Mouse (Mus musculus) bone marrow, adult 2 months (tissue): ENCODE measurements around the gene Cuzd1. TPM values are rescaled to one million over a fixed set of nuclear protein-coding genes. Genes with fewer than 3 reads are reported as not detected.

Experiments
- H3K27ac ChIP-seq: fragments of 200-500 bp; 2 replicates; pipeline ENCODE4 v1.5.1; 2012; ENCODE audit warnings: low read depth, mild to moderate bottlenecking, control low read depth, inconsistent platforms, low read length; ENCODE audit not compliant: control insufficient read depth, poor library complexity, insufficient read depth
- H3K4me1 ChIP-seq: fragments of 200-500 bp; 2 replicates; pipeline ENCODE4 v1.6.1; 2011; ENCODE audit warnings: low read length; ENCODE audit not compliant: control insufficient read depth, insufficient read depth
- H3K4me3 ChIP-seq: fragments of 200-500 bp; replicated peaks from 2 replicates; pipeline ENCODE3; 2011; ENCODE audit warnings: mild to moderate bottlenecking, low read depth, low read length, control low read depth; ENCODE audit not compliant: control insufficient read depth
- CTCF ChIP-seq: fragments of 200-500 bp; IDR thresholded peaks from 2 replicates; pipeline ENCODE4 v1.5.1; 2011; ENCODE audit warnings: low read length, control low read depth; ENCODE audit not compliant: control insufficient read depth, insufficient read depth
- POLR2A ChIP-seq: fragments of 200-500 bp; IDR thresholded peaks from 2 replicates; pipeline ENCODE4 v1.6.1; 2011; ENCODE audit warnings: low read depth, mild to moderate bottlenecking, control low read depth, low read length, borderline replicate concordance; ENCODE audit not compliant: control insufficient read depth
- WGBS: fragments of 180-500 bp; shearing (Covaris S2); methylation state at CpG from one replicate; pipeline ENCODE4 v1.1.7; 2018; 5-methylcytosine and 5-hydroxymethylcytosine counted together
- polyA plus RNA-seq: library from polyadenylated mRNA; stranded (reverse); fragments of >200 nt; gene quantifications from 2 replicates; pipeline ENCODE4 v1.2.4, GENCODE M21; 2011; ENCODE audit warnings: low replicate concordance; ENCODE audit not compliant: missing spikeins, insufficient read depth, insufficient read length

Gene Cuzd1
- polyA plus RNA-seq, 1 experiment: not detected

DNA sequence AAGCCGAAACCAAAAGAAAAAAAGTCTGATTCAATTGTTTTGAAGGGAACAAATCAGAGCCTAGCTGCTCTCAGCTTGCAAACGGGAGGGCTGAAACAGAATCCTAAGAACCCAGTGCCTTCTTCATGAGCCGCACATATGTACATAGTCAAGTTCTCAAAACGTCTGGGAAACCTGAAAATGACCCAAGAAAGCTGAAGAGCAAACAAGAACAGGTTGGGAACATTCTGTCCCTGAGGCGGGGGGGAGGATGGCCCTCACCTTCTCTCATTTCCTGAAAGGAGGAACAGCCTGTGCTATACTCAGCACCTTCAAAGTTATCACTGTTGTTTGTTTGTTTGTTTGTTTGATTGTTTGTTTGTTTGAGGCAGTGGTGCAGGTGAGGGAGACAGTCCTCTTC is 15.4 kb downstream of the Cuzd1 start:
- WGBS: 64% methylated on average over 5 of the region's 5 CpGs
- TF ChIP-seq POLR2A (no peak), CTCF (no peak)
- H3K27ac ChIP-seq: no peak overlapping the region
- H3K4me1 ChIP-seq: no peaks in the 10 kb centered on the region
- no peak overlapping the region for H3K4me3 ChIP-seq

DNA sequence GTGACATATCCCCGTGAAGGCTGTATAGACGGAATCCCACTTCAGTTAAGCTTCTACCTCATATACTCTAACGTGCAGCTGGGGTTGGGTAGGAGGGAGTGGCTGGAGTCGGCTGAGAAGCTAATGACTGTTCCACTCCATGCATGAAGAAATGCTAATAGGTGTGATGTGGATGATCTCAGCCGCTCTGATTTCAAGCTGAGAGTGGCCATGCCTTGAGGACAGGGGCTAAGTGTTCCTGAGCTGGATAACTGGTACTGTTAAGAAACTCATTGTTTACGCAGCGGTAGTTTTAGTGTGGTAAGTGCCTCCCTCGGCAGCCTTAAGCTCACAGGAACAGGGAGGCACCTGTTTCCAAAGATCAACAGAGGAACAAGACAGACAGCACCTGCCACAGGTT is 18.8 kb downstream of the Cuzd1 start:
- Histone ChIP-seq H3K27ac (no peak overlapping the region), H3K4me3 (no peak overlapping the region), H3K4me1 (no peaks in the 10 kb centered on the region)
- no peak for TF ChIP-seq POLR2A
- TF ChIP-seq CTCF: no peak
- 75% methylated on average over 8 of the region's 8 CpGs for WGBS

DNA sequence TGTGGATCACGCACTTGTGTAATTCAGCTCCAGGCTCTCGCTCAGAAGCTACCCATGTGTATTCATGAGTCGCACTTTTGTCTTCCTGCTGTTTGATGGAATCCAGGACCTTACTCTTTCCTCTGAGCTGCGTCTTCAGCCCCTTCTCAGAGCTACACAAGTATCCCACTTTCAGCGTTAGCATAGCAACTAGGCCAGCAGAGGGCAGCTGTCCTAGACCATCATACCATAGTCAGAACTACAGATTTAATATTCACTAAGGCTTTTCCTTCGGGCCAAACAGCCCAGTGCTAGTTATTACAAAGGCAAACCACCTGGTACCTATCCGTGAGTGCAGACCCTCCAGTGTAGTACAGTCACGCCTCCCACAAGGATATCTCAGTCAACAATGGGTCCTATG is 24.9 kb downstream of the Cuzd1 start:
- no peak overlapping the region for H3K4me3 ChIP-seq
- WGBS: 72% methylated on average over 8 of the region's 8 CpGs
- TF ChIP-seq POLR2A (no peak), CTCF (no peak)
- H3K27ac ChIP-seq: no peak overlapping the region
- H3K4me1 ChIP-seq: no peaks in the 10 kb centered on the region

DNA sequence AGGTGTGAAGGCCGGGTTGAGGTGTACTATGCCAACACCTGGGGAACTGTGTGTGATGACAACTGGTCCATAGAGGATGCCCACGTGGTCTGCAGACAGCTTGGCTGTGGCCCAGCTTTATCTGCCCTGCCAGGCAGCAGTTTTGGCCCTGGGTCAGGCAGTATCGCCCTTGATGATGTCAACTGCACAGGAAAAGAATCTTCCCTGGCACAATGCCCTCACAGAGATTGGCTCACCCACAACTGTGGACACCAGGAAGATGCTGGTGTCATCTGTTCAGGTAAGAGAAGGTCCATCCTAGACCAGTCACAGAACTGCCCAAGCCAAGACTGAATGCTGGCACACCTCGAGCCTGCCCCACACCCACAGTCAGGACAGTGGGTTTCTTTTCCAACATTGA is 56.2 kb downstream of the Cuzd1 start:
- Histone ChIP-seq H3K4me1 (no peaks in the 10 kb centered on the region), H3K4me3 (no peak overlapping the region), H3K27ac (no peak overlapping the region)
- TF ChIP-seq CTCF (no peak), POLR2A (no peak)
- 61% methylated on average over 4 of the region's 4 CpGs for WGBS

DNA sequence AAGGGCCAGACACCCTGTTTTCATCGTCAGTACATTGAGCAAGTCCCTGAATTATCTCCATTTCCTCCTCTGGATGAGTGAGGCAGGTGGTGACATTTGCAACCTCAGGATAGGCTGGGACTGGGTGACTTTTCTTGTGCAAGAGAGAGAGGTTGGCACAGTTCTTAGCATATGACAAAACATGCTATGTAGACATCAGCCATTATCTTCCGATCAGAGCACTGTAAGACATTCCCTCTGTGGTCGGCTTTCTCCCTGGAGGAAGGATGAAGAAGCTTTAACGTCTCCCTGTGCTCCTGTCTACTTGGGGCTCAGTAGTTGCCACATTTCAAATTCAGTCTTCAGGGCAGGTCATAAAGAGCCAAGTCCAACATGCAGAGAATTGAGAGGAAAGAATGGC is 57.8 kb downstream of the Cuzd1 start:
- Histone ChIP-seq H3K4me3 (no peak overlapping the region), H3K27ac (no peak overlapping the region), H3K4me1 (no peaks in the 10 kb centered on the region)
- WGBS: 69% methylated on average over 4 of the region's 4 CpGs
- TF ChIP-seq POLR2A: no peak
- no peak for TF ChIP-seq CTCF

DNA sequence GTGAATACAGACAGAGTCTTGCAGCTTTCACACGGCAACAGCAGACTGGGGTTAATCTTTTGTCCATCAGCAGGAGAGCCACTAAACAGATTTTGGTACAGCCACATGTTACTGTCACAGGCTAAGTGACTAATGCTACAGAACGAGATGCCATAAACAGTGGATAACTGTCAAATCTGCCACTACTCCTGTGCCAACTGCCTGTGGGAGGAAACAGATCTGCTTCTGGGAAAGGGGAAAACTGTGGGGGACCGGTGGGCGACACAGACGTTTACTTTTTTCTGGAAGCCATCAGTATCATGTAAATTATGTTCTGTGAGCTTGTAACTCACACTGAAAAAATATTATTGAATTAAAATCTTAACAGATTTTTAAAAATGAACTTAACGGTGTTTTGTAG is 61.1 kb downstream of the Cuzd1 start:
- TF ChIP-seq CTCF (no peak), POLR2A (no peak)
- Histone ChIP-seq H3K27ac (no peak overlapping the region), H3K4me3 (no peak overlapping the region), H3K4me1 (no peaks in the 10 kb centered on the region; the same call in 1 of the 2 replicates)
- WGBS: 57% methylated on average over 6 of the region's 6 CpGs

Other genes starting within 250 kb of the Cuzd1 start
- gene 4933402N03Rik, start 176.0 kb downstream of the Cuzd1 start, polyA plus RNA-seq: not detected in 2 replicates
- not detected in 2 replicates for gene 5430419D17Rik, start 147.9 kb downstream of the Cuzd1 start, polyA plus RNA-seq
- not detected in 2 replicates for gene Fam24b, start 7.2 kb upstream of the Cuzd1 start, polyA plus RNA-seq
- gene Fam24a, start 11.6 kb upstream of the Cuzd1 start, polyA plus RNA-seq: not detected in 2 replicates
- gene 2310057M21Rik, start 40.5 kb upstream of the Cuzd1 start, polyA plus RNA-seq: 2.5 and 5.8 TPM in 2 replicates
- 6.0 and 14.5 TPM in 2 replicates for gene Pstk, start 48.8 kb upstream of the Cuzd1 start, polyA plus RNA-seq
- gene Ikzf5, start 88.2 kb upstream of the Cuzd1 start, polyA plus RNA-seq: 11.9 and 24.4 TPM in 2 replicates
- gene Acadsb, start 88.3 kb upstream of the Cuzd1 start, polyA plus RNA-seq: 7.3 and 18.2 TPM in 2 replicates
- gene Hmx3, start 220.6 kb upstream of the Cuzd1 start, polyA plus RNA-seq: not detected in 2 replicates
- not detected in 2 replicates for gene Hmx2, start 226.5 kb upstream of the Cuzd1 start, polyA plus RNA-seq
- gene Bub3, start 237.9 kb upstream of the Cuzd1 start, polyA plus RNA-seq: 65.9 and 83.1 TPM in 2 replicates